In genomic region chr1:88277818-88278511, GRCm38 (mm10) we compare ENCODE assay signal across 7 mouse cellular contexts. TPM values are rescaled to one million over a fixed set of nuclear protein-coding genes. Genes with fewer than 3 reads are reported as not detected.
DNase-seq lines count a peak whose midpoint lies in the region; ATAC-seq and TF ChIP-seq lines count a peak whose summit lies in the region.

No protein-coding gene starts in this region.

- no peak overlapping the region for H3K27ac ChIP-seq in lung, embryonic 14.5 days (ENCODE audit: low read depth)
- H3K27ac ChIP-seq in cortical plate, adult 2 months (ENCODE audit: insufficient read depth, low read length) = no peak overlapping the region
- peak overlapping the region; percentile 91 for H3K27ac ChIP-seq in liver, embryonic 11.5 days (ENCODE audit: low read depth, low read length)
- no peak overlapping the region for H3K27ac ChIP-seq in small intestine, adult 2 months (ENCODE audit: insufficient read depth, low read depth, low read length)

- no peak for TF ChIP-seq POLR2A in cortical plate, adult 2 months (IDR thresholded peaks at IDR 0.05; ENCODE audit: extremely low read depth, insufficient read depth, low read length)
- no peak for TF ChIP-seq POLR2A in small intestine, adult 2 months (IDR thresholded peaks at IDR 0.05; ENCODE audit: low read depth, low read length)

- peaks cover 4% of the 10 kb centered on the region for H3K9me3 ChIP-seq in lung, embryonic 14.5 days (ENCODE audit: low read depth, low read length)
- H3K9me3 ChIP-seq in liver, embryonic 11.5 days (ENCODE audit: control insufficient read depth, low read length) = peaks cover 16% of the 10 kb centered on the region

- H3K4me3 ChIP-seq in lung, embryonic 14.5 days (ENCODE audit: low read depth, low read length) = peak overlapping the region; percentile 53
- H3K4me3 ChIP-seq in cortical plate, adult 2 months (ENCODE audit: insufficient read depth, low read length) = peak overlapping the region; percentile 52; the same call in 1 of the 2 replicates
- peak overlapping the region; percentile 74 for H3K4me3 ChIP-seq in liver, embryonic 11.5 days (ENCODE audit: low read depth, low read length)
- H3K4me3 ChIP-seq in small intestine, adult 2 months (ENCODE audit: low read depth, low read length) = peak overlapping the region; percentile 58

- ATAC-seq in lung, embryonic 14.5 days (ENCODE audit: insufficient read depth) = peak; percentile 1; the same call in 1 of the 2 replicates
- no peak for ATAC-seq in liver, embryonic 11.5 days (replicated peaks; ENCODE audit: low FRiP score)

- 64% methylated on average over 18 of the region's 18 CpGs for WGBS in lung, embryonic 14.5 days
- WGBS in liver, embryonic 11.5 days = 65% methylated on average over 18 of the region's 18 CpGs
- 56% methylated on average over 18 of the region's 18 CpGs for WGBS in small intestine, adult 2 months

- DNase-seq in lung, embryonic 14.5 days = no peak
- no peak for DNase-seq in lung, postnatal 36 days
- peak; percentile 82 for DNase-seq in gonadal fat pad, adult 2 months (ENCODE audit: low read depth)
- DNase-seq in liver, embryonic 11.5 days (ENCODE audit: low spot score) = peak; percentile 74
- DNase-seq in left cerebral cortex, adult 11 months (ENCODE audit: low spot score) = no peak

- no peaks in the 10 kb centered on the region for H3K27me3 ChIP-seq in lung, embryonic 14.5 days (ENCODE audit: insufficient read depth, low read length)
- no peaks in the 10 kb centered on the region for H3K27me3 ChIP-seq in liver, embryonic 11.5 days (replicated peaks; ENCODE audit: control insufficient read depth, insufficient read depth, low read length)
- H3K27me3 ChIP-seq in small intestine, adult 2 months (ENCODE audit: control insufficient read depth, insufficient read depth, low read length) = no peaks in the 10 kb centered on the region

- peaks cover 12% of the 10 kb centered on the region for H3K4me1 ChIP-seq in lung, embryonic 14.5 days (ENCODE audit: insufficient read depth)
- H3K4me1 ChIP-seq in cortical plate, adult 2 months (ENCODE audit: control insufficient read depth, insufficient read depth, low read length) = peaks cover 1% of the 10 kb centered on the region; the same call in 1 of the 2 replicates
- peaks cover 15% of the 10 kb centered on the region for H3K4me1 ChIP-seq in liver, embryonic 11.5 days (replicated peaks; ENCODE audit: control insufficient read depth, insufficient read depth, low read length)
- H3K4me1 ChIP-seq in small intestine, adult 2 months (ENCODE audit: control insufficient read depth, insufficient read depth, insufficient read length, low read length) = peaks cover 25% of the 10 kb centered on the region; the same call in 1 of the 2 replicates

- peak overlapping the region; percentile 73 for H3K9ac ChIP-seq in lung, embryonic 14.5 days
- H3K9ac ChIP-seq in liver, embryonic 11.5 days (ENCODE audit: low read depth, low read length) = peak overlapping the region; percentile 91

- peak overlapping the region; percentile 63 for H3K4me2 ChIP-seq in lung, embryonic 14.5 days
- H3K4me2 ChIP-seq in liver, embryonic 11.5 days = peak overlapping the region; percentile 77

- TF ChIP-seq CTCF in lung, embryonic 14.5 days (IDR thresholded peaks at IDR 0.05; ENCODE audit: low read depth) = no peak
- TF ChIP-seq CTCF in cortical plate, adult 2 months (IDR thresholded peaks at IDR 0.05; ENCODE audit: extremely low read depth, insufficient read depth, low read length) = no peak
- no peak for TF ChIP-seq CTCF in small intestine, adult 2 months (IDR thresholded peaks at IDR 0.05; ENCODE audit: extremely low read depth, insufficient read length, insufficient replicate concordance, low read depth, low read length)

- H3K36me3 ChIP-seq in lung, embryonic 14.5 days (ENCODE audit: insufficient read depth) = peaks cover 32% of the 10 kb centered on the region
- H3K36me3 ChIP-seq in liver, embryonic 11.5 days (ENCODE audit: control insufficient read depth, insufficient read depth, low read length) = peaks cover 31% of the 10 kb centered on the region
- H3K36me3 ChIP-seq in small intestine, adult 2 months (ENCODE audit: control insufficient read depth, insufficient read depth, low read length) = peaks cover 23% of the 10 kb centered on the region

RNA-seq across cellular contexts. Expression of gene Trpm8, which starts 0.5 kb away (rescaled TPM):
- polyA plus RNA-seq in lung, embryonic 14.5 days (2014; fragmentation: Nextera tagmentation; extraction: Ambion mirVana) = 0.18 TPM in 1 of 2 replicates, not detected in the other
- 0.02 and 0.04 TPM in 2 replicates for polyA plus RNA-seq in cortical plate, adult 2 months (2012; rRNA removed)
- 0.03 TPM in 1 of 2 replicates, not detected in the other for polyA plus RNA-seq in gonadal fat pad, adult 2 months (2012; rRNA removed)
- polyA plus RNA-seq in liver, embryonic 11.5 days (2014; fragmentation: Nextera tagmentation; extraction: Ambion mirVana) = not detected in 2 replicates
- polyA plus RNA-seq in small intestine, adult 2 months (2012; rRNA removed) = not detected in 2 replicates

RNA-seq across cellular contexts. Expression of gene Hjurp, which starts 0.5 kb away (rescaled TPM):
- 215 and 225 TPM in 2 replicates for polyA plus RNA-seq in lung, embryonic 14.5 days (2014; fragmentation: Nextera tagmentation; extraction: Ambion mirVana)
- polyA plus RNA-seq in cortical plate, adult 2 months (2012; rRNA removed) = 60.9 and 61.0 TPM in 2 replicates
- polyA plus RNA-seq in gonadal fat pad, adult 2 months (2012; rRNA removed) = 67.1 and 68.4 TPM in 2 replicates
- polyA plus RNA-seq in liver, embryonic 11.5 days (2014; fragmentation: Nextera tagmentation; extraction: Ambion mirVana) = 146 and 168 TPM in 2 replicates
- 22.9 and 23.4 TPM in 2 replicates for polyA plus RNA-seq in small intestine, adult 2 months (2012; rRNA removed)

RNA-seq across cellular contexts. Expression of gene Mroh2a, which starts 51.2 kb away (rescaled TPM):
- 2.1 and 2.7 TPM in 2 replicates for polyA plus RNA-seq in lung, embryonic 14.5 days (2014; fragmentation: Nextera tagmentation; extraction: Ambion mirVana)
- 0.02 TPM in 1 of 2 replicates, not detected in the other for polyA plus RNA-seq in cortical plate, adult 2 months (2012; rRNA removed)
- polyA plus RNA-seq in gonadal fat pad, adult 2 months (2012; rRNA removed) = 52.3 and 83.6 TPM in 2 replicates
- 1.3 and 1.5 TPM in 2 replicates for polyA plus RNA-seq in liver, embryonic 11.5 days (2014; fragmentation: Nextera tagmentation; extraction: Ambion mirVana)
- 0.11 and 0.35 TPM in 2 replicates for polyA plus RNA-seq in small intestine, adult 2 months (2012; rRNA removed)

Comparison
In these comparisons a context has a peak if more than half of its experiments do, and no peak if none do; other contexts are left out.
1. DNase-seq: peak in gonadal fat pad, adult 2 months (single experiment) and liver, embryonic 11.5 days (single experiment); none in lung, embryonic 14.5 days (single experiment), lung, postnatal 36 days (single experiment) and left cerebral cortex, adult 11 months (single experiment).
2. RNA of gene Mroh2a, which starts 51.2 kb away (polyA plus RNA-seq): 52.3 to 83.6 TPM in gonadal fat pad, adult 2 months; 2.1 to 2.7 TPM in lung, embryonic 14.5 days, 1.3 to 1.5 TPM in liver, embryonic 11.5 days, 0.11 to 0.35 TPM in small intestine, adult 2 months and 0.02 TPM in cortical plate, adult 2 months; every median in the first group is over 10 times any median in the second.
3. Peak in every context shown above with its lines, with median percentiles within 50 percentile points of each other: H3K4me3 ChIP-seq.